Mouse (Mus musculus) ES-Bruce4 (cell line): ENCODE results near the gene Spp2. TPM values are rescaled to one million over a fixed set of nuclear protein-coding genes. Genes with fewer than 3 reads are reported as not detected.

Experiments used
- H3K27ac ChIP-seq: 2 replicates; pipeline ENCODE4 v1.5.1; 2012; ENCODE audit warnings: low read length, inconsistent platforms; ENCODE audit not compliant: insufficient read depth
- H3K27me3 ChIP-seq: 2 replicates; pipeline ENCODE4 v1.6.1; 2012; ENCODE audit warnings: mild to moderate bottlenecking, low read length, inconsistent platforms; ENCODE audit not compliant: control insufficient read depth, poor library complexity, insufficient read depth, severe bottlenecking
- H3K36me3 ChIP-seq: 2 replicates; pipeline ENCODE4 v1.6.1; 2012; ENCODE audit warnings: inconsistent platforms, mild to moderate bottlenecking, low read length, moderate library complexity; ENCODE audit not compliant: control insufficient read depth, poor library complexity, insufficient read depth, severe bottlenecking
- H3K4me1 ChIP-seq: one replicate; pipeline ENCODE4 v1.8.1; 2011; ENCODE audit warnings: low read length; ENCODE audit not compliant: control insufficient read depth, insufficient read depth
- H3K4me3 ChIP-seq: 2 replicates; pipeline ENCODE4 v1.5.1; 2011; ENCODE audit warnings: low read depth, mild to moderate bottlenecking, low read length
- H3K9ac ChIP-seq: 2 replicates; pipeline ENCODE4 v1.6.1; 2012; ENCODE audit warnings: low read depth, mild to moderate bottlenecking, inconsistent platforms; ENCODE audit not compliant: poor library complexity, severe bottlenecking
- H3K9me3 ChIP-seq: replicated peaks from 2 replicates; pipeline ENCODE4 v1.6.1; 2012; ENCODE audit warnings: mild to moderate bottlenecking, low read length, inconsistent platforms; ENCODE audit not compliant: control insufficient read depth, poor library complexity, insufficient read depth, severe bottlenecking
- CTCF ChIP-seq: IDR thresholded peaks from one replicate; pipeline ENCODE4 v1.8.1; 2011; ENCODE audit warnings: low read depth, low read length
- EP300 ChIP-seq: IDR thresholded peaks from 2 replicates; pipeline ENCODE4 v1.6.1; 2011; ENCODE audit warnings: low read depth, low read length; ENCODE audit not compliant: insufficient read depth
- POLR2A ChIP-seq: IDR thresholded peaks from one replicate; pipeline ENCODE4 v1.8.1; 2011; ENCODE audit warnings: low read length; ENCODE audit not compliant: insufficient read depth
- polyA plus RNA-seq: library from polyadenylated mRNA; stranded (reverse); fragments of >200 nt; gene quantifications from 2 replicates; pipeline ENCODE4 v1.2.4, GENCODE M21; 2011; ENCODE audit warnings: low read depth; ENCODE audit not compliant: missing spikeins, insufficient read depth, insufficient read length

Gene Spp2
- polyA plus RNA-seq: not detected in 2 replicates

- no peak within 1 kb of the TSS for H3K27ac ChIP-seq
- H3K36me3 ChIP-seq: no peaks in the 10 kb centered on the region
- H3K9ac ChIP-seq: no peak within 1 kb of the TSS
- no peaks in the 10 kb centered on the region for H3K4me1 ChIP-seq
- no peaks in the 10 kb centered on the region for H3K27me3 ChIP-seq
- H3K4me3 ChIP-seq: no peak within 1 kb of the TSS
- TF ChIP-seq POLR2A (no peak), EP300 (no peak), CTCF (no peak)
- no peaks in the 10 kb centered on the region for H3K9me3 ChIP-seq
Measured at GRCm38 (mm10) chr1:88406807-88407198, at the start of gene Spp2. TSS of gene Spp2 (plus strand) at chr1:88406961.

- no peaks in the 10 kb centered on the region for H3K27me3 ChIP-seq
- H3K9me3 ChIP-seq: no peaks in the 10 kb centered on the region
- no peaks in the 10 kb centered on the region for H3K4me1 ChIP-seq
- H3K9ac ChIP-seq: no peak overlapping the region
- no peaks in the 10 kb centered on the region for H3K36me3 ChIP-seq
- TF ChIP-seq POLR2A: no peak
- no peak for TF ChIP-seq EP300
- peak; percentile 54 for TF ChIP-seq CTCF
- H3K4me3 ChIP-seq: no peak overlapping the region
- H3K27ac ChIP-seq: no peak overlapping the region
Measured at GRCm38 (mm10) chr1:88357458-88358090, 49.2 kb upstream of the Spp2 start.

- Histone ChIP-seq H3K4me1 (no peaks in the 10 kb centered on the region), H3K27ac (no peak overlapping the region), H3K4me3 (no peak overlapping the region), H3K27me3 (no peaks in the 10 kb centered on the region), H3K9me3 (no peaks in the 10 kb centered on the region), H3K9ac (no peak overlapping the region), H3K36me3 (no peaks in the 10 kb centered on the region)
- TF ChIP-seq EP300 (no peak), POLR2A (no peak), CTCF (no peak)
Measured at GRCm38 (mm10) chr1:88358102-88358654, 48.6 kb upstream of the Spp2 start.

DNA sequence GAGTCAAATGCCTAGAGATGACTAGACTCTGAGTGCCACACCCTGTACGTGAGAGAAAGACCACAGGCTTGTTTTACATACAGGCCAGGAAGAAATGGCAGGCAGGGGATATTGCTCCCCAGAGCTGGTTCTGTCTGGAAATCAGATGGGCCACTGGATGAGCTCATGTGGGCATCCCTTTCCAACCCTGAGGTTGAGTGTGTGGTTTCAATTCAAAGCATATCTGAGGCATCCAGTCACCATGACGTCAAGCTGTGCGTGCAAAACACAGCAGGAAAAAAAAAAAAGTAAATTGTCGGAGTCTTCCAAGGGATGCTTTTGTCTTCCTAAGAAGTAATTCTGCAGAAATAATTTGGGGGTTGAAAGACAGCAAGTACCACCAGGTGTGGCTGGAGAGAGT is 45.7 kb upstream of the Spp2 start:
- Histone ChIP-seq H3K27me3 (no peaks in the 10 kb centered on the region), H3K27ac (no peak overlapping the region), H3K4me3 (no peak overlapping the region), H3K9ac (no peak overlapping the region), H3K4me1 (no peaks in the 10 kb centered on the region), H3K36me3 (no peaks in the 10 kb centered on the region), H3K9me3 (no peaks in the 10 kb centered on the region)
- TF ChIP-seq POLR2A: no peak
- TF ChIP-seq CTCF: no peak
- TF ChIP-seq EP300: no peak

- TF ChIP-seq CTCF: peak; percentile 20
- no peak for TF ChIP-seq POLR2A
- no peak for TF ChIP-seq EP300
Measured at GRCm38 (mm10) chr1:88366881-88367644, 39.7 kb upstream of the Spp2 start.

GRCm38 (mm10) chr1:88378446-88378845 is 28.3 kb upstream of the Spp2 start:
- no peak overlapping the region for H3K4me3 ChIP-seq
- no peak overlapping the region for H3K27ac ChIP-seq
- no peaks in the 10 kb centered on the region for H3K9me3 ChIP-seq
- H3K27me3 ChIP-seq: no peaks in the 10 kb centered on the region
- H3K9ac ChIP-seq: no peak overlapping the region
- TF ChIP-seq CTCF (no peak), EP300 (no peak), POLR2A (no peak)
- no peaks in the 10 kb centered on the region for H3K36me3 ChIP-seq
- H3K4me1 ChIP-seq: no peaks in the 10 kb centered on the region

More at GRCm38 (mm10) chr1:88366881-88367644, 39.7 kb upstream of the Spp2 start:
- Histone ChIP-seq H3K4me3 (no peak overlapping the region), H3K36me3 (no peaks in the 10 kb centered on the region), H3K4me1 (no peaks in the 10 kb centered on the region), H3K9me3 (no peaks in the 10 kb centered on the region; the same call in none of the 2 replicates), H3K27ac (no peak overlapping the region), H3K27me3 (no peaks in the 10 kb centered on the region), H3K9ac (no peak overlapping the region)
